Comparison of ENCODE assay signal across 8 mouse cellular contexts in the genomic region with DNA sequence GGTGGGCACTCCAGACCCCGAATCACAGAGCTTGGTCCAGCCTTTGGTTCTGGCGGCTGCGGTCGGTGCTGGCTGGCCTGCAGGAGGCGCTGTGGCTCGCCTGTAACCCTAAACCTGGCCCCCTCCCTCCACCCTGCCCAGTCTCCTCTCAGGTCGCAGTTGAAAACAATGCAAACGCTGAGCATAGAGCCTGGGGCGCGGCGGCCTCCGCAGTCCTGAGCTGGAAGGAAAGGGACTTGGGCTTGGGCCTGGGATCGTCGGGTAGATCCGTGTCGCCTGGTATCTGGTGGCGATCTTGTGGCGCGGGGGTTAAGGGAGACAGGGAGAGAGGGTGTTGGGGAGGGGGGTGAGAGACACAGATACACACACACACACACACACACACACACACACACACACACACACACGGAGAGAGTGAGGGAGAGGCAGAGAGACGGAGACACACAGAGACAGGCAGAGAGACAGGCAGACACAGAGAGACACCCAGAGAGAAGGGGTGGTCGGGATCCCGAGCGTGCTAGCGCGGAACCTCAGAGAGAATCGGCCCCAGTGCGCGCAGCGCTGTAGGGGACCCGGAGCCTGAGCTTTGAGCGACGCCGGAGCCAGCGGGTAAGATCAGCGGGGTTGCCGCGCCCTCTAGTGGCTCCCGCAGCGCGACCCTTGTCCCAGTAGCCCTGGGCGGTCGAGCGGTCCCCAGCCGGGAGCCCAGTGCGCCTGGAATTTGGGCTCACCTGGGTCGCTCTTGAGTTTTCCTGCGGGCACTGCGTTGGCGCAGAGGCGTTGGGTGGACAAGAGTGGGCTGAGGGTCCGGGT. TPM values are rescaled to one million over a fixed set of nuclear protein-coding genes. Genes with fewer than 3 reads are reported as not detected.
DNase-seq lines count a peak whose midpoint lies in the region; ATAC-seq and TF ChIP-seq lines count a peak whose summit lies in the region.

No protein-coding gene starts in this region.

- no peaks in the 10 kb centered on the region for H3K79me2 ChIP-seq in MEL (ENCODE audit: control insufficient read depth, insufficient read depth, low read length, poor library complexity)

- H3K9me3 ChIP-seq in MEL (replicated peaks; ENCODE audit: insufficient read depth, low read length) = no peaks in the 10 kb centered on the region
- H3K9me3 ChIP-seq in hindbrain, embryonic 10.5 days = no peaks in the 10 kb centered on the region
- no peaks in the 10 kb centered on the region for H3K9me3 ChIP-seq in lung, postnatal 0 days (ENCODE audit: low read length)

- H3K36me3 ChIP-seq in MEL (ENCODE audit: control insufficient read depth in 1 of 2, insufficient read depth in 2 of 2, low read length in 2 of 2) = no peaks in the 10 kb centered on the region
- H3K36me3 ChIP-seq in hindbrain, embryonic 10.5 days = no peaks in the 10 kb centered on the region
- H3K36me3 ChIP-seq in lung, postnatal 0 days (ENCODE audit: insufficient read depth, low read length) = no peaks in the 10 kb centered on the region

- peak; percentile 78 for DNase-seq in MEL (ENCODE audit: low read depth, low spot score)
- DNase-seq in cerebellum, adult 2 months = peak; percentile 39 to 59
- DNase-seq in hindbrain, embryonic 10.5 days (ENCODE audit: low spot score) = peak; percentile 87
- peak; percentile 79 to 85 for DNase-seq in layer of hippocampus, postnatal 10 days (ENCODE audit: low spot score in 2 of 2)
- peak; percentile 90 for DNase-seq in lung, postnatal 0 days (ENCODE audit: low spot score)
- DNase-seq in ovary, postnatal 36 days (ENCODE audit: low spot score) = peak; percentile 89
- peak; percentile 85 for DNase-seq in thymus, postnatal 14 days

- H3K27me3 ChIP-seq in MEL (ENCODE audit: control insufficient read depth in 1 of 2, insufficient read depth in 2 of 2, low read length in 2 of 2) = 0 out of 4 replicates have a peak, but pooled peaks cover 0 to 2% of the 10 kb centered on the region in 2 experiments
- peaks cover 19% of the 10 kb centered on the region; the same call in 1 of the 2 replicates for H3K27me3 ChIP-seq in cerebellum, adult 2 months (ENCODE audit: control insufficient read depth, insufficient read depth, low read length)
- peaks cover 55% of the 10 kb centered on the region for H3K27me3 ChIP-seq in hindbrain, embryonic 10.5 days (ENCODE audit: insufficient read depth, poor library complexity, severe bottlenecking)
- H3K27me3 ChIP-seq in lung, postnatal 0 days (replicated peaks; ENCODE audit: insufficient read depth, low read length) = peaks cover 27% of the 10 kb centered on the region; the same call in 1 of the 2 replicates

- peak; percentile 76 for TF ChIP-seq RAD21 in MEL (IDR thresholded peaks at IDR 0.05; ENCODE audit: low read depth, low read length)

- H3K4me3 ChIP-seq in MEL (ENCODE audit: control insufficient read depth in 1 of 2, insufficient read depth in 1 of 2, low read depth in 2 of 2, low read length in 2 of 2) = peak overlapping the region; percentile 44 to 61
- peak overlapping the region; percentile 10 for H3K4me3 ChIP-seq in cerebellum, adult 2 months (replicated peaks; ENCODE audit: insufficient read depth, low read depth, low read length)
- peak overlapping the region; percentile 60 for H3K4me3 ChIP-seq in hindbrain, embryonic 10.5 days
- H3K4me3 ChIP-seq in lung, postnatal 0 days (ENCODE audit: low read depth, low read length) = peak overlapping the region; percentile 46

- H3K9ac ChIP-seq in MEL (ENCODE audit: control insufficient read depth, low read depth, low read length, poor library complexity, severe bottlenecking) = peak overlapping the region; percentile 22
- H3K9ac ChIP-seq in lung, postnatal 0 days (replicated peaks; ENCODE audit: low read depth) = peak overlapping the region; percentile 9

- ATAC-seq in frontal cortex, adult (ENCODE audit: low TSS enrichment) = peak; percentile 91
- peak; percentile 85 for ATAC-seq in lung, postnatal 0 days

- 0 out of 4 replicates have a peak, but pooled peaks of 1 of the 2 experiments have one; percentile 35 for TF ChIP-seq POLR2A in MEL (IDR thresholded peaks at IDR 0.05; ENCODE audit: control insufficient read depth in 1 of 2, insufficient read depth in 1 of 2, low read depth in 1 of 2, low read length in 2 of 2, poor library complexity in 1 of 2)
- no peak for TF ChIP-seq POLR2A in cerebellum, adult 2 months (IDR thresholded peaks at IDR 0.05; ENCODE audit: borderline replicate concordance, insufficient read depth, low read length)

- TF ChIP-seq EP300 in MEL (IDR thresholded peaks at IDR 0.05; ENCODE audit: low read depth in 1 of 2, low read length in 2 of 2) = no peak
- TF ChIP-seq EP300 in lung, postnatal 0 days (IDR thresholded peaks at IDR 0.05) = no peak

- no peaks in the 10 kb centered on the region for H3K4me1 ChIP-seq in MEL (ENCODE audit: control insufficient read depth in 1 of 2, insufficient read depth in 2 of 2, low read length in 2 of 2)
- peaks cover 8% of the 10 kb centered on the region for H3K4me1 ChIP-seq in cerebellum, adult 2 months (ENCODE audit: control insufficient read depth, insufficient read depth, low read length)
- peaks cover 44% of the 10 kb centered on the region for H3K4me1 ChIP-seq in hindbrain, embryonic 10.5 days (replicated peaks)
- H3K4me1 ChIP-seq in lung, postnatal 0 days (ENCODE audit: insufficient read depth, low read depth, low read length) = no peaks in the 10 kb centered on the region; the same call in 1 of the 2 replicates

- WGBS in cerebellum, adult 2 months = 2% methylated on average over 52 of the region's 52 CpGs
- under 1% methylated on average over 52 of the region's 52 CpGs for WGBS in hindbrain, embryonic 10.5 days
- 2% methylated on average over 51 of the region's 52 CpGs for WGBS in lung, postnatal 0 days

- H3K4me2 ChIP-seq in lung, postnatal 0 days (replicated peaks; ENCODE audit: low read depth, low read length) = peak overlapping the region; percentile 69

- H3K27ac ChIP-seq in MEL (ENCODE audit: control insufficient read depth, low read depth, low read length) = no peak overlapping the region
- no peak overlapping the region for H3K27ac ChIP-seq in cerebellum, adult 2 months (ENCODE audit: insufficient read depth, low read length)
- H3K27ac ChIP-seq in hindbrain, embryonic 10.5 days = peak overlapping the region; percentile 83
- peak overlapping the region; percentile 66 for H3K27ac ChIP-seq in lung, postnatal 0 days (ENCODE audit: low read length)

- TF ChIP-seq CTCF in MEL (IDR thresholded peaks at IDR 0.05 in 2 of 3, conservative IDR thresholded peaks at IDR 0.05 in 1 of 3; ENCODE audit: control insufficient read depth in 1 of 3, insufficient read depth in 1 of 3, low read depth in 2 of 3, low read length in 3 of 3, poor library complexity in 1 of 3, severe bottlenecking in 1 of 3) = peak; percentile 62 to 96 (median 82)
- TF ChIP-seq CTCF in cerebellum, adult 2 months (IDR thresholded peaks at IDR 0.05; ENCODE audit: borderline replicate concordance, insufficient read depth, low read depth, low read length) = peak; percentile 37; the same call in 1 of the 2 replicates
- peak; percentile 86 for TF ChIP-seq CTCF in lung, postnatal 0 days (IDR thresholded peaks at IDR 0.05)

TF ChIP-seq in MEL, 35 proteins besides CTCF, POLR2A, EP300 and RAD21:
- TF ChIP-seq HCFC1 (IDR thresholded peaks at IDR 0.05; ENCODE audit: low read depth, low read length) (no peak), MYB (IDR thresholded peaks at IDR 0.05; ENCODE audit: low read depth, low read length) (no peak), ZC3H11A (IDR thresholded peaks at IDR 0.05; ENCODE audit: low read depth, low read length) (peak; percentile 74), TAL1 (IDR thresholded peaks at IDR 0.05; ENCODE audit: low read length) (no peak), USF2 (IDR thresholded peaks at IDR 0.05; ENCODE audit: borderline replicate concordance in 1 of 2, insufficient read depth in 1 of 2, low read depth in 1 of 2, low read length in 2 of 2) (no peak), SMC3 (IDR thresholded peaks at IDR 0.05; ENCODE audit: low read depth, low read length) (peak; percentile 74), CHD1 (IDR thresholded peaks at IDR 0.05; ENCODE audit: low read depth, low read length) (no peak), MAZ (IDR thresholded peaks at IDR 0.05; ENCODE audit: low read depth, low read length) (peak; percentile 29), JUND (IDR thresholded peaks at IDR 0.05; ENCODE audit: low read depth, low read length) (no peak)
TF ChIP-seq in MEL: peak in this region for 3.

RNA-seq across cellular contexts. Expression of gene Pdgfra, which starts 3.9 kb away (rescaled TPM):
- total RNA-seq in MEL (2012; rRNA removed) = not detected in 2 replicates
- under 1 TPM in 1 of 2 experiments, not detected in 1; 0.07 TPM for polyA plus RNA-seq in MEL (2012; ENCODE audit: insufficient read depth in 1 of 2, insufficient read length in 2 of 2, low read depth in 1 of 2, low replicate concordance in 2 of 2, missing spikeins in 1 of 2)
- 8.6 and 9.0 TPM in 2 replicates for polyA plus RNA-seq in cerebellum, adult 2 months (2012; rRNA removed)
- polyA plus RNA-seq in hindbrain, embryonic 10.5 days (2016; fragmentation: Nextera tagmentation; extraction: Ambion mirVana) = 20.4 and 23.3 TPM in 2 replicates
- 10 to 100 TPM; 93.7 to 94.8 TPM for total RNA-seq in layer of hippocampus, postnatal 10 days (2021)
- 14.2 and 15.9 TPM in 2 replicates for polyA plus RNA-seq in lung, postnatal 0 days (2015; fragmentation: Nextera tagmentation; extraction: Ambion mirVana)

Comparison
In these comparisons a context has a peak if more than half of its experiments do, and no peak if none do; other contexts are left out.
1. H3K27ac ChIP-seq: peak in hindbrain, embryonic 10.5 days (single experiment) and lung, postnatal 0 days (single experiment); none in MEL (single experiment) and cerebellum, adult 2 months (single experiment).
2. H3K4me3 ChIP-seq: peak in every context shown above with its lines; median percentile 60 in hindbrain, embryonic 10.5 days; 52 in MEL; 46 in lung, postnatal 0 days; 10 in cerebellum, adult 2 months.
3. Peak in every context shown above with its lines, with median percentiles within 50 percentile points of each other: DNase-seq and CTCF ChIP-seq.